Mouse (Mus musculus): ENCODE measurements around the gene Tlr5. TPM values are rescaled to one million over a fixed set of nuclear protein-coding genes. Genes with fewer than 3 reads are reported as not detected.
A peak's percentile ranks its signal among the peaks of the same experiment; 100 is the strongest.

Gene Tlr5
- polyA plus RNA-seq, 1 experiment = 1.5 TPM

- H3K27me3 ChIP-seq (ENCODE audit: control insufficient read depth, insufficient read depth, low read length, poor library complexity, severe bottlenecking) = no peaks in the 10 kb centered on the region; the same call in 1 of the 2 replicates
- no peak overlapping the region for H3K27ac ChIP-seq (ENCODE audit: insufficient read depth, low read length)
- no peaks in the 10 kb centered on the region; the same call in 1 of the 2 replicates for H3K9me3 ChIP-seq (replicated peaks; ENCODE audit: control insufficient read depth, insufficient read depth, low read length, poor library complexity, severe bottlenecking)
- H3K9ac ChIP-seq (ENCODE audit: low read depth, poor library complexity, severe bottlenecking) = no peak overlapping the region
- H3K4me3 ChIP-seq (ENCODE audit: low read depth, low read length) = no peak overlapping the region
- H3K4me1 ChIP-seq (ENCODE audit: control insufficient read depth, insufficient read depth, low read length) = no peaks in the 10 kb centered on the region
- TF ChIP-seq EP300 (IDR thresholded peaks at IDR 0.05; ENCODE audit: insufficient read depth, low read depth, low read length) = no peak
- TF ChIP-seq CTCF (IDR thresholded peaks at IDR 0.05; ENCODE audit: low read depth, low read length) = no peak
- no peak for TF ChIP-seq POLR2A (IDR thresholded peaks at IDR 0.05; ENCODE audit: insufficient read depth, low read length)
- no peaks in the 10 kb centered on the region for H3K36me3 ChIP-seq (ENCODE audit: control insufficient read depth, insufficient read depth, low read length, poor library complexity, severe bottlenecking)
Measured at GRCm38 (mm10) chr1:182944638-182945037, 9.9 kb upstream of the Tlr5 start.

GRCm38 (mm10) chr1:182945561-182945960 is 9.0 kb upstream of the Tlr5 start:
- TF ChIP-seq CTCF (IDR thresholded peaks at IDR 0.05; ENCODE audit: low read depth, low read length) (no peak), EP300 (IDR thresholded peaks at IDR 0.05; ENCODE audit: insufficient read depth, low read depth, low read length) (no peak), POLR2A (IDR thresholded peaks at IDR 0.05; ENCODE audit: insufficient read depth, low read length) (no peak)
- H3K4me3 ChIP-seq (ENCODE audit: low read depth, low read length) = no peak overlapping the region
- H3K9ac ChIP-seq (ENCODE audit: low read depth, poor library complexity, severe bottlenecking) = no peak overlapping the region
- no peaks in the 10 kb centered on the region; the same call in 1 of the 2 replicates for H3K9me3 ChIP-seq (replicated peaks; ENCODE audit: control insufficient read depth, insufficient read depth, low read length, poor library complexity, severe bottlenecking)
- H3K27me3 ChIP-seq (ENCODE audit: control insufficient read depth, insufficient read depth, low read length, poor library complexity, severe bottlenecking) = no peaks in the 10 kb centered on the region; the same call in 1 of the 2 replicates
- no peaks in the 10 kb centered on the region for H3K36me3 ChIP-seq (ENCODE audit: control insufficient read depth, insufficient read depth, low read length, poor library complexity, severe bottlenecking)
- no peak overlapping the region for H3K27ac ChIP-seq (ENCODE audit: insufficient read depth, low read length)
- H3K4me1 ChIP-seq (ENCODE audit: control insufficient read depth, insufficient read depth, low read length) = no peaks in the 10 kb centered on the region

GRCm38 (mm10) chr1:182951298-182951697 is 3.3 kb upstream of the Tlr5 start:
- no peak overlapping the region for H3K27ac ChIP-seq (ENCODE audit: insufficient read depth, low read length)
- no peak overlapping the region for H3K4me3 ChIP-seq (ENCODE audit: low read depth, low read length)

GRCm38 (mm10) chr1:182953165-182953564 is 1.4 kb upstream of the Tlr5 start:
- no peak for TF ChIP-seq POLR2A (IDR thresholded peaks at IDR 0.05; ENCODE audit: insufficient read depth, low read length)
- TF ChIP-seq EP300 (IDR thresholded peaks at IDR 0.05; ENCODE audit: insufficient read depth, low read depth, low read length) = no peak
- TF ChIP-seq CTCF (IDR thresholded peaks at IDR 0.05; ENCODE audit: low read depth, low read length) = no peak
- H3K36me3 ChIP-seq (ENCODE audit: control insufficient read depth, insufficient read depth, low read length, poor library complexity, severe bottlenecking) = no peaks in the 10 kb centered on the region
- H3K9me3 ChIP-seq (replicated peaks; ENCODE audit: control insufficient read depth, insufficient read depth, low read length, poor library complexity, severe bottlenecking) = no peaks in the 10 kb centered on the region
- no peak overlapping the region for H3K9ac ChIP-seq (ENCODE audit: low read depth, poor library complexity, severe bottlenecking)
- H3K4me3 ChIP-seq (ENCODE audit: low read depth, low read length) = no peak overlapping the region
- no peaks in the 10 kb centered on the region; the same call in 1 of the 2 replicates for H3K27me3 ChIP-seq (ENCODE audit: control insufficient read depth, insufficient read depth, low read length, poor library complexity, severe bottlenecking)
- H3K4me1 ChIP-seq (ENCODE audit: control insufficient read depth, insufficient read depth, low read length) = no peaks in the 10 kb centered on the region
- no peak overlapping the region for H3K27ac ChIP-seq (ENCODE audit: insufficient read depth, low read length)

More at GRCm38 (mm10) chr1:182951298-182951697, 3.3 kb upstream of the Tlr5 start:
- TF ChIP-seq CTCF (IDR thresholded peaks at IDR 0.05; ENCODE audit: low read depth, low read length) = no peak
- Histone ChIP-seq H3K4me1 (ENCODE audit: control insufficient read depth, insufficient read depth, low read length) (no peaks in the 10 kb centered on the region), H3K9ac (ENCODE audit: low read depth, poor library complexity, severe bottlenecking) (no peak overlapping the region), H3K36me3 (ENCODE audit: control insufficient read depth, insufficient read depth, low read length, poor library complexity, severe bottlenecking) (no peaks in the 10 kb centered on the region), H3K9me3 (replicated peaks; ENCODE audit: control insufficient read depth, insufficient read depth, low read length, poor library complexity, severe bottlenecking) (no peaks in the 10 kb centered on the region; the same call in 1 of the 2 replicates), H3K27me3 (ENCODE audit: control insufficient read depth, insufficient read depth, low read length, poor library complexity, severe bottlenecking) (no peaks in the 10 kb centered on the region; the same call in 1 of the 2 replicates)

GRCm38 (mm10) chr1:182953667-182954066 is 921 bp upstream of the Tlr5 start:
- no peaks in the 10 kb centered on the region for H3K36me3 ChIP-seq (ENCODE audit: control insufficient read depth, insufficient read depth, low read length, poor library complexity, severe bottlenecking)
- no peaks in the 10 kb centered on the region; the same call in 1 of the 2 replicates for H3K27me3 ChIP-seq (ENCODE audit: control insufficient read depth, insufficient read depth, low read length, poor library complexity, severe bottlenecking)
- TF ChIP-seq CTCF (IDR thresholded peaks at IDR 0.05; ENCODE audit: low read depth, low read length) (no peak), EP300 (IDR thresholded peaks at IDR 0.05; ENCODE audit: insufficient read depth, low read depth, low read length) (no peak)
- H3K4me1 ChIP-seq (ENCODE audit: control insufficient read depth, insufficient read depth, low read length) = no peaks in the 10 kb centered on the region
- H3K9me3 ChIP-seq (replicated peaks; ENCODE audit: control insufficient read depth, insufficient read depth, low read length, poor library complexity, severe bottlenecking) = no peaks in the 10 kb centered on the region
- H3K4me3 ChIP-seq (ENCODE audit: low read depth, low read length) = no peak overlapping the region
- H3K9ac ChIP-seq (ENCODE audit: low read depth, poor library complexity, severe bottlenecking) = no peak overlapping the region
- H3K27ac ChIP-seq (ENCODE audit: insufficient read depth, low read length) = no peak overlapping the region

DNA sequence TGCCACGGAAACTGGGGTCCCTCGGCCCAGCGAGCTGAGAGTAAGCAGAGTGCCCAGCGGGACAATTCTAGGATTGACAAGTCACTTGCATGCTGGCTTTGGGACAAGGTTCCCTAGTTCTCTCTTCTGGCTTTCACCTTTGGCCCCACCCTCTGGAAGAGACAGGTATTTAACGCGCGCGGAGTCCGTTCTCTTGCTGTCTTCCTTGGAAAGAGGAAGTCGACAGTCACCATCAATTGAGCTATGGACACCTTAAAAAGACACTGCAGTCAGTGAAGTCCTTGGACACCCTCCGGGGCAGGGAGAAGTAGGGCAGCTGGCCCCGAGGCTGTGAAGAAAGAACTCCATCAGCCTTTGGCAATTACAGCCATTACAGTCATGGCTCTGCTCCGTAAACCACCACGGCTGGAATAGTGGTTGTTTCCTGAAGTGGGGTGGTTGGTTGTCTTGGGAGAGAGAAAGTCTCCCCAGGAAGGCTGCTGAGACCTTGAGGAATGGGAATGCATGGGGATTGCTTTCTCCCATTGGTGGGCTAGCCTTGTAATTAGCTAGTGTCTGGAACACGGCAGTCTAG is 546 bp downstream of the Tlr5 start:
- Histone ChIP-seq H3K9ac (ENCODE audit: low read depth, poor library complexity, severe bottlenecking) (0 out of 2 replicates have a peak overlapping the region, but pooled peaks have one; percentile 13), H3K27ac (ENCODE audit: insufficient read depth, low read length) (no peak overlapping the region), H3K4me1 (ENCODE audit: control insufficient read depth, insufficient read depth, low read length) (no peaks in the 10 kb centered on the region), H3K27me3 (ENCODE audit: control insufficient read depth, insufficient read depth, low read length, poor library complexity, severe bottlenecking) (no peaks in the 10 kb centered on the region), H3K36me3 (ENCODE audit: control insufficient read depth, insufficient read depth, low read length, poor library complexity, severe bottlenecking) (no peaks in the 10 kb centered on the region), H3K9me3 (replicated peaks; ENCODE audit: control insufficient read depth, insufficient read depth, low read length, poor library complexity, severe bottlenecking) (no peaks in the 10 kb centered on the region), H3K4me3 (ENCODE audit: low read depth, low read length) (peak overlapping the region; percentile 17)
- no peak for TF ChIP-seq CTCF (IDR thresholded peaks at IDR 0.05; ENCODE audit: low read depth, low read length)
- TF ChIP-seq EP300 (IDR thresholded peaks at IDR 0.05; ENCODE audit: insufficient read depth, low read depth, low read length) = no peak
- TF ChIP-seq POLR2A (IDR thresholded peaks at IDR 0.05; ENCODE audit: insufficient read depth, low read length) = no peak
